Mouse (Mus musculus): Measurements from ENCODE around the gene Carmil1.

DNA sequence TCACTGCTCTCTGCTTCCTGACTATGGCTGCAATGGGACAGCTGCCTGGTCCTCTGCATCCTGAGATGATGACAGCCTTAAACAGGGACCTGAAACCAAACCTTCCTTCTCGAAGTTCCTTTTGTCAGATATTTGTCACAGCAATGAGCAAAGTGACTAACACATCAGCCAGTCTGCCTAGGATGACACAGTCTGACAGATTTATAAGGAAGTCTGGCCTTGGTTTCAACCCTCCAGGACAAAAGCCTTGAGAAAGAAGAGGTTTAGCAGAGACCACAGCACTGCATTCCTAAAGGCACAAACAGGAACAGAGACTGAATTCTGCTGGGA, 175.3 kb downstream of the Carmil1 start:
- TF ChIP-seq POLR2A (IDR thresholded peaks at IDR 0.05; ENCODE audit: insufficient read depth, low read depth, low read length) (no peak), CTCF (IDR thresholded peaks at IDR 0.05; ENCODE audit: insufficient read depth, low read depth, low read length) (no peak)

Data from olfactory bulb, adult 2 months (tissue).